Mouse (Mus musculus): Measurements from ENCODE around the gene Dhx58. TPM values are rescaled to one million over a fixed set of nuclear protein-coding genes. Genes with fewer than 3 reads are reported as not detected.

The Dhx58 gene
- polyA plus RNA-seq, 1 experiment from 2014 or later, result 2.7 TPM

DNA sequence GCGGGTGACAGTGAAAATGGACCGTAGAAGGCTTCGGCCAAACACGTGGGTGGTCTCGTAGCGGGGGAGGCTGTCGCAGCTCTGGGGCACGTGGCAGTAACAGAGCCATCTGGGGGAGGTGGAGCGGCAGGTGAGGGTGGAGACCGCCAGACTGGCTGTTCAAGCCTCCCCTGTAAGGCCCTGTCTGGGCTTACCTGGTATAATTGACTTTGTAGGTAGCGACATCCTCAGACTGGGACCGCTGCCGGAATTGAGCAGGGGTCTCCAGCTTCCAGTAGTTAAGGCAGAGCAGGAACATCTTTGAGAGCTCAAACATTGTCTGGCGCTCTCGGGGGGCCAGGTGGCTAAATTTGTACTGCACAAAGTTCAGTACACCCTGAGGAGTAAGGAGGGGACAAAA is 6.5 kb upstream of the Dhx58 start:
- no peak overlapping the region for H3K27ac ChIP-seq (ENCODE audit: low read depth, low read length)
- H3K9ac ChIP-seq (replicated peaks; ENCODE audit: low read depth, low read length), result no peak overlapping the region; the same call in 1 of the 2 replicates
- H3K27me3 ChIP-seq (ENCODE audit: control insufficient read depth, insufficient read depth, low read length), result no peaks in the 10 kb centered on the region
- peaks cover 14% of the 10 kb centered on the region for H3K4me1 ChIP-seq (ENCODE audit: control insufficient read depth, insufficient read depth, low read length)
- 94% methylated on average over 15 of the region's 15 CpGs for WGBS
- no peak overlapping the region for H3K4me3 ChIP-seq (ENCODE audit: low read depth, low read length)
- H3K9me3 ChIP-seq (ENCODE audit: control insufficient read depth, low read length), result no peaks in the 10 kb centered on the region
- H3K4me2 ChIP-seq (ENCODE audit: low read depth, low read length), result no peak overlapping the region; the same call in 1 of the 2 replicates
- H3K36me3 ChIP-seq (ENCODE audit: control insufficient read depth, insufficient read depth, low read length), result peaks cover 25% of the 10 kb centered on the region
- ATAC-seq (ENCODE audit: low read depth), result no peak

DNA sequence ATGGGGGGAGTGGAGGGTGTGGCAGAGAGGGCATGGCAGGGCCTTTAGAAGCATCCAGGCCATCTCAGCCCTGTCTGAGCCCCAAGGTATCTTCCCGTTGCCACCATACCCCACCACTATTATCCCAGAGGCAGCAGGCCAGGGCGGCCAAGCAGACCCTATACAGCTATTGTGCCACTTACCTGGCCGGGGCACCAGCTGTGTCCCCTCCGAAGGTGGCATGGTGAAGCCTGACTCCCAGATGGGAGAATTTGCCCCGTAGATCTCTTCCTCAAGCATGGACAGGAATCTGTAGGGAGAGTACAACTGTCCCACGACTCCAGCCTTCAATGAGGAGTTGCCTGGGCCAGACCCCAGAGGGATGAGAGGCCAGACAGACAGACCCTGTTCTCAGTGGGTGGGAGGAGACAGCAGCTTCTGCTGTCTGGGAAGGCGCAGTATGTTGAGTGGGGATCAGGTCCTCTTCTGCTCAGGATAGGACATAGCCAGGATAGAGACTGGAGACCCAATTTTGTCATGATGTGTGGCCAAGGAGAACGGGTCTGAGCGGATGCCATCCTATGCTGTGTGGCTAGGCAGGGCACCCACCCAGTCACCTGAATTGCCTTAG is 5.2 kb upstream of the Dhx58 start:
- no peaks in the 10 kb centered on the region for H3K27me3 ChIP-seq (ENCODE audit: control insufficient read depth, insufficient read depth, low read length)
- no peak overlapping the region for H3K4me3 ChIP-seq (ENCODE audit: low read depth, low read length)
- no peak for ATAC-seq (ENCODE audit: low read depth)
- H3K4me2 ChIP-seq (ENCODE audit: low read depth, low read length), result no peak overlapping the region
- no peak overlapping the region for H3K27ac ChIP-seq (ENCODE audit: low read depth, low read length)
- 98% methylated on average over 9 of the region's 9 CpGs for WGBS
- peaks cover 30% of the 10 kb centered on the region for H3K36me3 ChIP-seq (ENCODE audit: control insufficient read depth, insufficient read depth, low read length)
- H3K9ac ChIP-seq (replicated peaks; ENCODE audit: low read depth, low read length), result no peak overlapping the region
- no peaks in the 10 kb centered on the region for H3K9me3 ChIP-seq (ENCODE audit: control insufficient read depth, low read length)
- H3K4me1 ChIP-seq (ENCODE audit: control insufficient read depth, insufficient read depth, low read length), result peaks cover 14% of the 10 kb centered on the region

DNA sequence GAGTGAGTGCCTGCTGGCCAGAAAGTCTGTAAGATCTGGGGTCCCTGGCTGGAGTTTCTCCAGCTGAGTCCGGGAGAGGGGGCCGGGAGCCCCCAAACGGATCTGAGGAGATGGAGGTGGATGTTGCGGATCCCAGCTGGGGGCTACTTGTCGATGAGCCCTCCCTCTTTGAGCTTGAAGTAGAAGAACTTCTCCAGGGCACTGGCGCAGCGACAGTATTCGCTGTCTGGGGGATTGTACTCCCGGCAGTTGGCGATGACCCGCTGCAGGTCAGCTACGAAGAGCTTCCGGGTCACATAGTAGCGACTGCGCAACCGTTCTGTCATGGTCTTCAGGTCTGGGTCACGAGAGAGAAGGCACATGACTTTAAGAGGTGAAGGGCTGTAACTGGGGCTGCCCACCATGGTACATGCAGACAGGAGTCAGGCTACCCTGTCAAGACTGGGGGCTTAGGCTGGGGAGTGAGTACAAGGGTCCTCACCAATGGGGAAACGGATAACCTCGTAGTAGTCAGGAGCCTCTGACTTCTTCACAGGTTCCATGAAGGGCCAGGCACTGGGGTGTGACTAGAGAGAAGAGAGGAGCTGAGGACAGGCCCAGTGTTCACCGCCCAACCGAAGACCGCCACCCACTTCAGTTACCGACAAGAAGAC is 1.1 kb upstream of the Dhx58 start:
- WGBS, result 94% methylated on average over 23 of the region's 23 CpGs
- no peaks in the 10 kb centered on the region for H3K27me3 ChIP-seq (ENCODE audit: control insufficient read depth, insufficient read depth, low read length)
- H3K9me3 ChIP-seq (ENCODE audit: control insufficient read depth, low read length), result no peaks in the 10 kb centered on the region
- no peak for ATAC-seq (ENCODE audit: low read depth)
- peaks cover 29% of the 10 kb centered on the region for H3K36me3 ChIP-seq (ENCODE audit: control insufficient read depth, insufficient read depth, low read length)
- no peak overlapping the region for H3K4me3 ChIP-seq (ENCODE audit: low read depth, low read length)
- H3K27ac ChIP-seq (ENCODE audit: low read depth, low read length), result no peak overlapping the region
- no peaks in the 10 kb centered on the region for H3K4me1 ChIP-seq (ENCODE audit: control insufficient read depth, insufficient read depth, low read length)
- H3K9ac ChIP-seq (replicated peaks; ENCODE audit: low read depth, low read length), result no peak overlapping the region
- H3K4me2 ChIP-seq (ENCODE audit: low read depth, low read length), result no peak overlapping the region

DNA sequence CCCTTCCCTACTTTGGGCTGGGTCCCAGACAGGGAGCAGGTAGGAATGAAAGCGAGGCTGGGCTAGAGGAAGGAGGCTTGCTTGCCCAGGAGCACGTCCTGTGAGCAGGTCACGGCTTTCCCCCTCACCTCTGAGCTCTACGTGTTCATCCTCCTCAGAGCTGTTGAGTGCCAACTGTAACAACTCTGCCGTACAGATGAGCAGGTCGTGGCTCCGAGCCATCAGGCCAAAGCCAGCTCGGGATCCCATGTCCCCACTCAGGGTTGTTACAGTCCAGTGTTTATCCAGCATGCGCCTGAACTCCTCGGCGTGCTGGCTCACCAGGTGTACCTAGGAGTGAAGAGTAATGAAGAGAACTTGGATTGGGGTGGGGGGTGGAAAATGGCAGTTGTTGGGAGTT is 705 bp downstream of the Dhx58 start:
- Histone ChIP-seq H3K9ac (replicated peaks; ENCODE audit: low read depth, low read length) (no peak overlapping the region), H3K9me3 (ENCODE audit: control insufficient read depth, low read length) (no peaks in the 10 kb centered on the region), H3K4me2 (ENCODE audit: low read depth, low read length) (no peak overlapping the region), H3K4me3 (ENCODE audit: low read depth, low read length) (no peak overlapping the region), H3K27ac (ENCODE audit: low read depth, low read length) (no peak overlapping the region), H3K36me3 (ENCODE audit: control insufficient read depth, insufficient read depth, low read length) (peaks cover 15% of the 10 kb centered on the region; the same call in 1 of the 2 replicates), H3K27me3 (ENCODE audit: control insufficient read depth, insufficient read depth, low read length) (no peaks in the 10 kb centered on the region), H3K4me1 (ENCODE audit: control insufficient read depth, insufficient read depth, low read length) (no peaks in the 10 kb centered on the region)
- 75% methylated on average over 11 of the region's 11 CpGs for WGBS
- no peak for ATAC-seq (ENCODE audit: low read depth)

DNA sequence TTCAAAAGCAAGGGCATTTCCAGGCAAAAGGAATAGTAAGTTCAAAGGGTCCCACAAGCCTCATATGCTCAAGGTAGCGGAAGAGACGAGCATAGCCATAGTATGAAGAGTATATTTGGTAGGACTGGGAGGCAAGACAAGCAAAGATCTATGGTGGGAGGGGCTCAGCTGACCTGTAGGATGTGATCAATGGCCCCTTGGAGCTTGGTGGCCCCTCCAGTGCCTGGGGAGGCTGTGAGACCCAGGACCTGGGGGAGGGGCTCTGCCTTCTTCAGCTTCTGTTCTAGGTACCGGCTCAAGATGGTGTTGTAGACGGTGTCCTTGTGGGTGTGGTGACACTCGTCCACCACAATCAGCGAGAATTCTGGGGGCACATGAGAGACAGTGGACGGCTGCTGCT is 1.2 kb downstream of the Dhx58 start:
- 43% methylated on average over 7 of the region's 7 CpGs for WGBS
- Histone ChIP-seq H3K36me3 (ENCODE audit: control insufficient read depth, insufficient read depth, low read length) (peaks cover 12% of the 10 kb centered on the region; the same call in 1 of the 2 replicates), H3K27ac (ENCODE audit: low read depth, low read length) (no peak overlapping the region), H3K4me3 (ENCODE audit: low read depth, low read length) (no peak overlapping the region), H3K9me3 (ENCODE audit: control insufficient read depth, low read length) (no peaks in the 10 kb centered on the region), H3K4me2 (ENCODE audit: low read depth, low read length) (0 out of 2 replicates have a peak overlapping the region, but pooled peaks have one; percentile 19), H3K27me3 (ENCODE audit: control insufficient read depth, insufficient read depth, low read length) (no peaks in the 10 kb centered on the region), H3K9ac (replicated peaks; ENCODE audit: low read depth, low read length) (no peak overlapping the region), H3K4me1 (ENCODE audit: control insufficient read depth, insufficient read depth, low read length) (no peaks in the 10 kb centered on the region)
- no peak for ATAC-seq (ENCODE audit: low read depth)

DNA sequence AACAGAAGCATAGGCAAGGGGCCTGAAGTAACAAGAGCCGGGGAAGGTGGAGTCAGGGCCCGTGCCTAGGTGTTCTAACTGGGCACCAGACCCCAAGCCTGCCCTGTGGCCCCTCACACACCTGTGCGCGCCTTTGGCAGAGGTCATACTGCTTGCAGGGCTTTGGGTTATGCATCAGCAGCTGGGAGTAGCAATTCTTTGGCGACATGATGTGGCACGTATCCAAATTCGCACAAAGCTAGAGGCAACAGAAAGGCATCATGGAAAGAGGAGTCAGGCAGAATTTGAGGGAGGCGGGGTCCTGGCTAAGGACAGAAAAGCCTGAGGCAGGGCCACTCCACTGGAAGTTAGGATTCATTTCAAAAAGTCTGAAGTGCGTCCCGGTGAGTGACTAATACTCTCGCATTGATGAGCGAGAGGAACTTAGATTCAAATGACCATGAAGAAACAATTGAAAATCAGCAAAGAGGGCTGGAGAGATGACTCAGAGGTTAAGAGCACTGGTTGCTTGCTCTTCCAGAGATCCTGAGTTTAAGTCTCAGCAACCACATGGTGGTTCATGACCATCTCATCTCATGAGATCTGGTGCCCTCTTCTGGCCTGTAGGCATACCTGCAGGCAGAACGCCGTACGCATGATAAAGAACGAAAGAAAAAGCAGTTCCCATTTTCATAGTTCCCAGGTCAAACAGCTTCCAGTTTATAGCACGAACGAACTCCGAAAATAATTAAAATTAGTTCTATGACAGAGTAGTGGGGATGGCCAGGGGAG is 1.8 kb downstream of the Dhx58 start:
- WGBS, result 40% methylated on average over 19 of the region's 19 CpGs
- peak; percentile 14; the same call in 1 of the 2 replicates for ATAC-seq (ENCODE audit: low read depth)
- no peak overlapping the region for H3K9ac ChIP-seq (replicated peaks; ENCODE audit: low read depth, low read length)
- H3K4me3 ChIP-seq (ENCODE audit: low read depth, low read length), result no peak overlapping the region
- H3K27ac ChIP-seq (ENCODE audit: low read depth, low read length), result no peak overlapping the region
- no peaks in the 10 kb centered on the region for H3K9me3 ChIP-seq (ENCODE audit: control insufficient read depth, low read length)
- peaks cover 12% of the 10 kb centered on the region; the same call in 1 of the 2 replicates for H3K36me3 ChIP-seq (ENCODE audit: control insufficient read depth, insufficient read depth, low read length)
- 0 out of 2 replicates have a peak overlapping the region, but pooled peaks have one; percentile 19 for H3K4me2 ChIP-seq (ENCODE audit: low read depth, low read length)
- no peaks in the 10 kb centered on the region for H3K4me1 ChIP-seq (ENCODE audit: control insufficient read depth, insufficient read depth, low read length)
- H3K27me3 ChIP-seq (ENCODE audit: control insufficient read depth, insufficient read depth, low read length), result no peaks in the 10 kb centered on the region

DNA sequence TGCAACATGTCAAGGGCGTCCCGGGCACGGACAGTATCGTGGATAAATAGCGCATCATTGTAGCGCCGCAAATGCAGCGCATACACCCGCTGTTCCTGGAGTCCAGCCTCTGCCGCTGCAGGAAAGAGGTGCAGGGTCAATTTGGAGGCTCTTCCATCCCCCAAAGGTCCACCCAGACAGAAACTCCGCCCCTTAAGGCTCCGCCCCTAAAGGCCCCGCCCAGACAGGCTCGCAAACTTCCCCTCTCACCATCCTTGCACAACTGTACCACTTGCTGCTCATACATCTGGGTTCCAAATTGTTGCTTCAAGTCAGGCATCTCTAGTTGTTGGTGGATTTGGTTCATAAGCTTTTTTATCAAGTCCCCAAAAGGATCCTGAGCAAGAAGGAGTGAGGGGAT is 2.8 kb downstream of the Dhx58 start:
- Histone ChIP-seq H3K4me1 (ENCODE audit: control insufficient read depth, insufficient read depth, low read length) (no peaks in the 10 kb centered on the region), H3K27me3 (ENCODE audit: control insufficient read depth, insufficient read depth, low read length) (no peaks in the 10 kb centered on the region), H3K9ac (replicated peaks; ENCODE audit: low read depth, low read length) (no peak overlapping the region), H3K27ac (ENCODE audit: low read depth, low read length) (no peak overlapping the region), H3K9me3 (ENCODE audit: control insufficient read depth, low read length) (no peaks in the 10 kb centered on the region), H3K4me2 (ENCODE audit: low read depth, low read length) (no peak overlapping the region; the same call in 1 of the 2 replicates), H3K4me3 (ENCODE audit: low read depth, low read length) (no peak overlapping the region), H3K36me3 (ENCODE audit: control insufficient read depth, insufficient read depth, low read length) (peaks cover 12% of the 10 kb centered on the region; the same call in 1 of the 2 replicates)
- no peak for ATAC-seq (ENCODE audit: low read depth)
- WGBS, result 7% methylated on average over 14 of the region's 14 CpGs

DNA sequence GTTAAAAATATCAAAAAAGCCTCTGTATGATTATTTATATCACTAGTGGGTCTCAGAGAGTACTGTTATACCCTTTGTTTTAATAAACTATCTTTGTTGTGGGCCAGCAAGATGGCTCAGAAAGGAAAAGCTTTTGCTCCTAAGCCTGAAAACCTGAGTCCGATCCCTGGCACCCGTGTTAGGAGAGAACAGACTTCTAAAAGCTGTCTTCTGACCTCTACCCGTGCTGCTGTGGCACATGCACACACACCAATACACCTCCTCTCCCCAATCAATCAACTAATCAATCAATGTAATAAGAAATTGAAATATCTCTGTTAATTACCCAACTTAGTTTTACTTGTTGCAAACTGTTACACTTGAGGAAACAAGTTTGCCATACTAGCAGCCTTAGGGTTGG is 3.4 kb downstream of the Dhx58 start:
- 80% methylated on average over 3 of the region's 3 CpGs for WGBS
- Histone ChIP-seq H3K4me1 (ENCODE audit: control insufficient read depth, insufficient read depth, low read length) (no peaks in the 10 kb centered on the region), H3K9ac (replicated peaks; ENCODE audit: low read depth, low read length) (no peak overlapping the region)

DNA sequence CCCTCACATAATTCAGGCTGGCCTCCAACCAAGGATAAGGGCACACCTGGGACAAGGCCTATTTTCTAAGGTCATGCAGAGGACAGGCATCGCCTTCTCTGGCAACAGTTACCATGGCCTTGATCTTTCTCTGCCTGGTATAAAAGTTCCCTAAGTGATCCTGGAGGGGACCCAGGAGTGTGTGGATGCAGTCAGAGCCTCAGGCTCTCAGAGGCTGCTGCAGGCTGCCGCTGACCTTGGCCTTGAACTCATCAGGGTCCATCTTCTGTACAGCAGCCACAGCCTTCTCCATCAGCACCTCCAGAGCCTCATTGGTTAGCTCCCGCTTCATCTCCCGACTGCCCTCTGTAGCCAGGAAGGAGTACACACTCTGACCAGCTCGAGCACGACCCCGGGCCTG is 6.2 kb downstream of the Dhx58 start:
- Histone ChIP-seq H3K9ac (replicated peaks; ENCODE audit: low read depth, low read length) (no peak overlapping the region), H3K9me3 (ENCODE audit: control insufficient read depth, low read length) (no peaks in the 10 kb centered on the region), H3K4me3 (ENCODE audit: low read depth, low read length) (no peak overlapping the region), H3K36me3 (ENCODE audit: control insufficient read depth, insufficient read depth, low read length) (no peaks in the 10 kb centered on the region), H3K4me2 (ENCODE audit: low read depth, low read length) (no peak overlapping the region), H3K4me1 (ENCODE audit: control insufficient read depth, insufficient read depth, low read length) (no peaks in the 10 kb centered on the region), H3K27me3 (ENCODE audit: control insufficient read depth, insufficient read depth, low read length) (no peaks in the 10 kb centered on the region), H3K27ac (ENCODE audit: low read depth, low read length) (no peak overlapping the region)
- ATAC-seq (ENCODE audit: low read depth), result no peak
- 70% methylated on average over 7 of the region's 7 CpGs for WGBS

More for the DNA sequence above, 3.4 kb downstream of the Dhx58 start:
- H3K27ac ChIP-seq (ENCODE audit: low read depth, low read length), result no peak overlapping the region
- ATAC-seq (ENCODE audit: low read depth), result no peak
- H3K36me3 ChIP-seq (ENCODE audit: control insufficient read depth, insufficient read depth, low read length), result peaks cover 12% of the 10 kb centered on the region; the same call in 1 of the 2 replicates
- H3K27me3 ChIP-seq (ENCODE audit: control insufficient read depth, insufficient read depth, low read length), result no peaks in the 10 kb centered on the region
- no peak overlapping the region for H3K4me3 ChIP-seq (ENCODE audit: low read depth, low read length)
- H3K4me2 ChIP-seq (ENCODE audit: low read depth, low read length), result no peak overlapping the region
- H3K9me3 ChIP-seq (ENCODE audit: control insufficient read depth, low read length), result no peaks in the 10 kb centered on the region

Data from neural tube, embryonic 14.5 days (tissue).